Mouse (Mus musculus) limb, embryonic 12.5 days (tissue): ENCODE data around the gene Hspa1l. TPM values are rescaled to one million over a fixed set of nuclear protein-coding genes. Genes with fewer than 3 reads are reported as not detected.
"Not testable (repeated sequence)": the region's sequence is repeated elsewhere in the genome, so short reads cannot be mapped to it uniquely, and the experiment has no call there.

Source experiments
- ATAC-seq: fragments of 200-750 bp; cut with Nextera tagmentation; 2 replicates; pipeline ENCODE4 v1.8.0; 2017; ENCODE audit warnings: low read depth, moderate TSS enrichment; ENCODE audit not compliant: insufficient number of reproducible peaks, insufficient read depth, low FRiP score, low TSS enrichment
- H3K27ac ChIP-seq: fragments of 300-500 bp; sonication (generic); 2 replicates; pipeline ENCODE4 v1.5.1; 2016; ENCODE audit warnings: mild to moderate bottlenecking, moderate library complexity
- H3K27me3 ChIP-seq: fragments of 300-500 bp; sonication (generic); 2 replicates; pipeline ENCODE4 v1.6.1; 2016; ENCODE audit warnings: mild to moderate bottlenecking, moderate library complexity
- H3K36me3 ChIP-seq: fragments of 300-500 bp; sonication (generic); 2 replicates; pipeline ENCODE4 v1.6.1; 2016; ENCODE audit warnings: mild to moderate bottlenecking, moderate library complexity
- H3K4me1 ChIP-seq: fragments of 300-500 bp; sonication (generic); replicated peaks from 2 replicates; pipeline ENCODE4 v1.6.1; 2016
- H3K4me2 ChIP-seq: fragments of 300-500 bp; sonication (generic); 2 replicates; pipeline ENCODE4 v1.6.1; 2016; ENCODE audit warnings: mild to moderate bottlenecking, moderate library complexity
- H3K4me3 ChIP-seq: fragments of 300-500 bp; sonication (generic); replicated peaks from 2 replicates; pipeline ENCODE4 v1.5.1; 2016; ENCODE audit warnings: mild to moderate bottlenecking
- H3K9ac ChIP-seq: fragments of 300-500 bp; sonication (generic); replicated peaks from 2 replicates; pipeline ENCODE4 v1.6.1; 2016; ENCODE audit warnings: mild to moderate bottlenecking, moderate library complexity
- H3K9me3 ChIP-seq: fragments of 300-500 bp; sonication (generic); 2 replicates; pipeline ENCODE4 v1.6.1; 2016; ENCODE audit warnings: mild to moderate bottlenecking, moderate library complexity
- WGBS: fragments of 180-500 bp; shearing (Covaris S2); methylation state at CpG from one replicate; pipeline ENCODE4 v1.1.7; 2016; 5-methylcytosine and 5-hydroxymethylcytosine counted together
- polyA plus RNA-seq: library from polyadenylated mRNA; unstranded; fragments of >200 nt; fragmentation: Nextera tagmentation; extraction: Ambion mirVana; gene quantifications from 2 replicates; pipeline ENCODE4 v1.2.1, GENCODE M21; 2016

Gene Hspa1l
- 1.0 and 1.1 TPM in 2 replicates for polyA plus RNA-seq

GRCm38 (mm10) chr17:34972069-34972749, at the start of gene Hspa1l, which contains the start of gene Hspa1a:
Hspa1l (plus strand) TSS chr17:34972703.
Hspa1a (minus strand) TSS chr17:34972156.
- under 1% methylated on average over 33 of the region's 33 CpGs for WGBS
- H3K27ac ChIP-seq = 0 out of 2 replicates have a peak within 1 kb of the TSS, but pooled peaks have one; percentile 20

GRCm38 (mm10) chr17:34922939-34923338, 49.6 kb upstream of the Hspa1l start:
- no peaks in the 10 kb centered on the region for H3K27me3 ChIP-seq
- WGBS = 55% methylated on average over 6 of the region's 6 CpGs
- H3K4me3 ChIP-seq = no peak overlapping the region
- no peaks in the 10 kb centered on the region for H3K36me3 ChIP-seq
- H3K4me2 ChIP-seq = no peak overlapping the region
- no peak for ATAC-seq
- H3K9ac ChIP-seq = no peak overlapping the region
- H3K27ac ChIP-seq = no peak overlapping the region
- H3K9me3 ChIP-seq = no peaks in the 10 kb centered on the region
- H3K4me1 ChIP-seq = no peaks in the 10 kb centered on the region

More at GRCm38 (mm10) chr17:34972069-34972749, at the start of gene Hspa1l, which contains the start of gene Hspa1a:
- Histone ChIP-seq H3K4me2 (peak within 1 kb of the TSS; percentile 77), H3K4me3 (peak within 1 kb of the TSS; percentile 42), H3K27me3 (peaks cover 31% of the 10 kb centered on the region), H3K9ac (peak within 1 kb of the TSS; percentile 34; the same call in 1 of the 2 replicates)
- not testable (repeated sequence) for H3K4me1 ChIP-seq, H3K36me3 ChIP-seq, H3K9me3 ChIP-seq
- ATAC-seq = peak; percentile 86

GRCm38 (mm10) chr17:34924258-34924657, 48.2 kb upstream of the Hspa1l start:
- Histone ChIP-seq H3K4me1 (no peaks in the 10 kb centered on the region), H3K36me3 (no peaks in the 10 kb centered on the region), H3K9me3 (no peaks in the 10 kb centered on the region), H3K9ac (no peak overlapping the region), H3K27me3 (no peaks in the 10 kb centered on the region), H3K27ac (no peak overlapping the region), H3K4me3 (no peak overlapping the region), H3K4me2 (no peak overlapping the region)
- 74% methylated on average over 5 of the region's 5 CpGs for WGBS
- no peak for ATAC-seq

DNA sequence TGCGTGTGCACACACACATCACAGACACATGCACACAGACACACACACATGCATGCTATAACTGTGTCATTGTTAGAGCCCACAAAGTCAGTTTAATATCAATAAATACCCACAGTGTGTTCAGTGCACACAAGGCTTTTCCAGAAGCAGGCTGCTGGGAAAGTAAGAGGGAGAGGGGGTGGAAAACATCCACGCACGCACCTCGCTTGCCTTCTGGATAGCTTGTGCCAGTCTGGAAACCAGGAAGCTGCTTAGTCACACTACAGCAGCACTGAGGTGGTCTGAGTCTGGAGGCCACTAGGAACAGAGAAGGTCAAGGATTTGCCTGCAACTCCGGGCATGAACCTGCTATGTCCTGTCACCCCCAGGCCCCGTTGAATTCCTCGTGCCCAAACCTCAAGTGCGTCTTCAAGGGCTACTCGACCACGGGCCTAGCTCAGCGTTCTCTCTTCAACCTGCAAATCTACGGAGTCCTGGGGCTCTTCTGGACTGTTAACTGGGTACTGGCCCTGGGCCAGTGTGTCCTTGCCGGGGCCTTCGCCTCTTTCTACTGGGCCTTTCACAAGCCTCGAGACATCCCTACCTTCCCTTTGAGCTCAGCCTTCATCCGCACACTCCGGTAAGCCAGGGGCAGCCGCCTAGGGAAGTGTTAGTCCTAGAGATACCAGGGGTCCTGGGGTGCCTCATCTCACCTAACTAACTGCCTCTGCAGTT, 45.0 kb upstream of the Hspa1l start:
- WGBS = 88% methylated on average over 18 of the region's 18 CpGs

DNA sequence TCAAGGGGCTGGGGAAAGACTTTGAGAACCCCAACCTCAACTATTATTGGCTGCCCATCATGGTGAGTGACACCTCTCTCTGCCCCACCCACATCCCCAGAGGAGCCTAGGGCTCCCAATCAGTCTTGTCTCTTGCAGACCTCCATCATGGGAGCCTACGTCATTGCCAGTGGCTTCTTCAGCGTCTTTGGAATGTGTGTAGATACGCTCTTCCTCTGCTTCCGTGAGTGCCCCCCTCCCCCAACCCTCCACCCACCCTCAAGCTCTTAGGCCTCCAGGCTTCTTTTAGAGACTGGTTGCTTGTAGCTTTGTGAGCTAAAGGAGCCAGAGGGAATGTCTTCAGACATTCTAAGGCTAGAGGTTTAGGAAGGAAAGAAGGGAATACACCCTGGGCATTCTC, 43.7 kb upstream of the Hspa1l start:
- no peaks in the 10 kb centered on the region for H3K27me3 ChIP-seq
- peaks cover 8% of the 10 kb centered on the region for H3K4me1 ChIP-seq
- no peak overlapping the region for H3K27ac ChIP-seq
- no peak for ATAC-seq
- peaks cover 4% of the 10 kb centered on the region; the same call in 1 of the 2 replicates for H3K36me3 ChIP-seq
- no peak overlapping the region for H3K4me2 ChIP-seq
- no peaks in the 10 kb centered on the region for H3K9me3 ChIP-seq
- no peak overlapping the region for H3K9ac ChIP-seq
- H3K4me3 ChIP-seq = no peak overlapping the region
- WGBS = 68% methylated on average over 4 of the region's 4 CpGs

More for the DNA sequence above, 45.0 kb upstream of the Hspa1l start:
- Histone ChIP-seq H3K4me3 (no peak overlapping the region), H3K4me1 (peaks cover 8% of the 10 kb centered on the region), H3K27ac (no peak overlapping the region), H3K9me3 (no peaks in the 10 kb centered on the region), H3K9ac (no peak overlapping the region), H3K27me3 (no peaks in the 10 kb centered on the region), H3K4me2 (no peak overlapping the region), H3K36me3 (no peaks in the 10 kb centered on the region)
- no peak for ATAC-seq

DNA sequence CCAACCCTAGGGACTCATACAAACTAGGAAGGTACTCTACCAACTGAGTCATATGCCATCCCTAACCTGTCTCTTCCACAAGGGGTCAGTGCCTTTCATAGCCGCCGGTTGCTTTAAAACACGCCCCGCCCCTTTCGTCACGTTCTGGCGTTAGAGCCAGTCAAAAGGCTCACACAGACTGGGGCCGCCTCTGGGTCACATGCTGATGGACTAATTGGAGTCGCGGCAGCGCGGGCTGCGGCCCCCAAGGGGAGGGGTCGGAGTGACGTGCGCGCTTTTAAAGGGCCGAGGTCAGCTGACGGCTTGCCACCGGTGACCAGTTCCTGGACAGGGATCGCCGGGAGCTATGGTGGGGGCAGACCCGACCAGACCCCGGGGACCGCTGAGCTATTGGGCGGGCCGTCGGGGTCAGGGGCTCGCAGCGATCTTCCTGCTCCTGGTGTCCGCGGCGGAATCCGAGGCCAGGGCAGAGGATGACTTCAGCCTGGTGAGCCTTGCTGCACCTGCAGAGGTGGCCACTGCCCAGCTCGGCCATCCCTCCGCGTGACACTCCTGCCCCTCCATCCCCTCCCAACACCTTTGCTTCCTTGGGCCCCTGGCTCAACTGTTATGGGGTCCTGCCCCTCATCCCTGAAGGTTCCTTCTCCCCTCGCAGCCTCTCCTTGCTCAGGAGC, 41.3 kb upstream of the Hspa1l start, which contains the start of gene Neu1:
Gene Neu1, plus strand, starts transcription at position 193 of the 674 bp plus-strand sequence.
- under 1% methylated on average over 38 of the region's 38 CpGs for WGBS
- peak within 1 kb of the TSS; percentile 56; the same call in 1 of the 2 replicates for H3K27ac ChIP-seq
- ATAC-seq = peak; percentile 94

GRCm38 (mm10) chr17:34931735-34932098, 40.8 kb upstream of the Hspa1l start:
- H3K4me3 ChIP-seq = peak overlapping the region; percentile 71
- no peaks in the 10 kb centered on the region for H3K27me3 ChIP-seq
- no peaks in the 10 kb centered on the region for H3K9me3 ChIP-seq
- H3K9ac ChIP-seq = peak overlapping the region; percentile 75
- ATAC-seq = no peak
- no peak overlapping the region for H3K27ac ChIP-seq
- H3K4me1 ChIP-seq = peaks cover 8% of the 10 kb centered on the region
- peak overlapping the region; percentile 98 for H3K4me2 ChIP-seq
- WGBS = 11% methylated on average over 14 of the region's 14 CpGs
- peaks cover 23% of the 10 kb centered on the region for H3K36me3 ChIP-seq

More for the DNA sequence above, 41.3 kb upstream of the Hspa1l start, which contains the start of gene Neu1:
- Histone ChIP-seq H3K9ac (peak within 1 kb of the TSS; percentile 75), H3K27me3 (no peaks in the 10 kb centered on the region), H3K9me3 (no peaks in the 10 kb centered on the region), H3K4me1 (peaks cover 8% of the 10 kb centered on the region), H3K4me2 (peak within 1 kb of the TSS; percentile 98), H3K4me3 (peak within 1 kb of the TSS; percentile 71), H3K36me3 (peaks cover 22% of the 10 kb centered on the region)

DNA sequence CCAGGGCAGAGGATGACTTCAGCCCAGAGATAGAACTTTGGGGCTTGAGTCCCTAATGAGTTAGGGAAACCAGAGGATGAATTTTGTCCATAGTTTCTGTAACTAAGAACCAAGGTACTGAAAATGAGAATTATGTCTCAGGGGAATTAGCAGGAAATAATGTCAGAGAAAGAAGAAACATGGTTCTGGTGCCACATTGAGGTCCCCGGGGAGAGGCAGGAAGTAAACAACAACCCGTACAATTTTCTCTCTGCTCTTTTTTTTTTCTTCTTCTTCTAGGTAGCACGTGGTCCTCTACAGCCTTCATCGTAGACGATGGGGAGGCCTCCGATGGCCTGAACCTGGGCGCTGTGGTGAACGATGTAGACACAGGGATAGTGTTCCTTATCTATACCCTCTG, 40.2 kb upstream of the Hspa1l start:
- Histone ChIP-seq H3K4me1 (peaks cover 8% of the 10 kb centered on the region), H3K36me3 (peaks cover 23% of the 10 kb centered on the region), H3K4me3 (peak overlapping the region; percentile 71), H3K9me3 (no peaks in the 10 kb centered on the region), H3K9ac (peak overlapping the region; percentile 75; the same call in 1 of the 2 replicates), H3K27me3 (no peaks in the 10 kb centered on the region), H3K4me2 (peak overlapping the region; percentile 98), H3K27ac (no peak overlapping the region)
- ATAC-seq = no peak
- WGBS = 91% methylated on average over 8 of the region's 8 CpGs

- H3K9me3 ChIP-seq = no peaks in the 10 kb centered on the region
- peaks cover 8% of the 10 kb centered on the region for H3K4me1 ChIP-seq
- no peak for ATAC-seq
- H3K4me3 ChIP-seq = no peak overlapping the region
- H3K27me3 ChIP-seq = no peaks in the 10 kb centered on the region
- 68% methylated on average over 24 of the region's 24 CpGs for WGBS
- H3K36me3 ChIP-seq = peaks cover 23% of the 10 kb centered on the region
- 0 out of 2 replicates have a peak overlapping the region, but pooled peaks have one; percentile 23 for H3K9ac ChIP-seq
- H3K27ac ChIP-seq = no peak overlapping the region
- no peak overlapping the region for H3K4me2 ChIP-seq
These were observed 38.5 kb upstream of the Hspa1l start for GRCm38 (mm10) chr17:34934031-34934430.

GRCm38 (mm10) chr17:34934830-34935229, 37.7 kb upstream of the Hspa1l start:
- H3K36me3 ChIP-seq = peaks cover 23% of the 10 kb centered on the region
- H3K27me3 ChIP-seq = no peaks in the 10 kb centered on the region
- H3K9me3 ChIP-seq = no peaks in the 10 kb centered on the region
- H3K4me2 ChIP-seq = no peak overlapping the region
- peak overlapping the region; percentile 31; the same call in 1 of the 2 replicates for H3K9ac ChIP-seq
- H3K4me3 ChIP-seq = no peak overlapping the region
- ATAC-seq = no peak
- no peak overlapping the region for H3K27ac ChIP-seq
- 49% methylated on average over 8 of the region's 8 CpGs for WGBS
- H3K4me1 ChIP-seq = peaks cover 8% of the 10 kb centered on the region
